Comparison of ENCODE assay signal across 8 mouse cellular contexts in genomic region chr8:7440278-7440684, GRCm38 (mm10).
A peak's percentile ranks its signal among the peaks of the same experiment; 100 is the strongest.
DNase-seq lines count a peak whose midpoint lies in the region; ATAC-seq and TF ChIP-seq lines count a peak whose summit lies in the region.

No protein-coding gene starts in this region.

- H3K4me2 ChIP-seq in heart, postnatal 0 days (ENCODE audit: low read depth, low read length), result peak overlapping the region; percentile 29
- no peak overlapping the region for H3K4me2 ChIP-seq in heart, embryonic 12.5 days
- H3K4me2 ChIP-seq in forebrain, embryonic 15.5 days (replicated peaks), result peak overlapping the region; percentile 3; the same call in 1 of the 2 replicates
- H3K4me2 ChIP-seq in midbrain, embryonic 11.5 days, result no peak overlapping the region

- TF ChIP-seq EP300 in heart, postnatal 0 days (IDR thresholded peaks at IDR 0.05; ENCODE audit: low read depth), result no peak

- no peaks in the 10 kb centered on the region for H3K9me3 ChIP-seq in heart, postnatal 0 days (replicated peaks; ENCODE audit: control insufficient read depth, low read length)
- no peaks in the 10 kb centered on the region for H3K9me3 ChIP-seq in heart, embryonic 12.5 days (replicated peaks)
- no peaks in the 10 kb centered on the region for H3K9me3 ChIP-seq in forebrain, embryonic 15.5 days
- no peaks in the 10 kb centered on the region for H3K9me3 ChIP-seq in midbrain, embryonic 11.5 days (ENCODE audit: control insufficient read depth, low read length)

- TF ChIP-seq CTCF in heart, postnatal 0 days (IDR thresholded peaks at IDR 0.05; ENCODE audit: low read depth), result no peak
- no peak for TF ChIP-seq CTCF in thymus, adult 2 months (IDR thresholded peaks at IDR 0.05; ENCODE audit: borderline replicate concordance, control insufficient read depth, extremely low read depth, insufficient read depth, low read length, poor library complexity)

- no peak for ATAC-seq in heart, postnatal 0 days (ENCODE audit: insufficient read depth, low read depth)
- ATAC-seq in heart, embryonic 12.5 days (ENCODE audit: insufficient number of reproducible peaks, low FRiP score), result no peak
- ATAC-seq in forebrain, embryonic 15.5 days (replicated peaks), result peak; percentile 99
- ATAC-seq in midbrain, embryonic 11.5 days (ENCODE audit: low FRiP score), result peak; percentile 92

- no peak for TF ChIP-seq POLR2A in thymus, adult 2 months (IDR thresholded peaks at IDR 0.05; ENCODE audit: control insufficient read depth, extremely low read depth, insufficient read depth, low read length, poor library complexity)

- no peaks in the 10 kb centered on the region for H3K36me3 ChIP-seq in heart, postnatal 0 days (replicated peaks; ENCODE audit: control insufficient read depth, insufficient read depth, low read length)
- no peaks in the 10 kb centered on the region for H3K36me3 ChIP-seq in heart, embryonic 12.5 days
- H3K36me3 ChIP-seq in forebrain, embryonic 15.5 days, result no peaks in the 10 kb centered on the region
- no peaks in the 10 kb centered on the region for H3K36me3 ChIP-seq in midbrain, embryonic 11.5 days (ENCODE audit: control insufficient read depth, insufficient read depth, low read length)
- no peaks in the 10 kb centered on the region for H3K36me3 ChIP-seq in thymus, adult 2 months (ENCODE audit: control insufficient read depth, insufficient read depth, low read length)

- peak; percentile 15 for DNase-seq in heart, postnatal 0 days (ENCODE audit: low spot score)
- peak; percentile 18 for DNase-seq in brain, adult 2 months (ENCODE audit: low read depth, low spot score)
- DNase-seq in midbrain, embryonic 11.5 days (ENCODE audit: low spot score, missing footprints), result peak; percentile 89
- no peak for DNase-seq in thymus, adult 2 months
- DNase-seq in spleen, adult 18-20 months, result no peak
- DNase-seq in cerebellum, adult 18-20 months, result no peak

- 19% methylated on average over 4 of the region's 4 CpGs for WGBS in heart, postnatal 0 days
- 16% methylated on average over 4 of the region's 4 CpGs for WGBS in heart, embryonic 12.5 days
- under 1% methylated on average over 4 of the region's 4 CpGs for WGBS in forebrain, embryonic 15.5 days
- WGBS in midbrain, embryonic 11.5 days, result 10% methylated on average over 4 of the region's 4 CpGs
- WGBS in thymus, adult 2 months, result 26% methylated on average over 4 of the region's 4 CpGs

- no peaks in the 10 kb centered on the region for H3K27me3 ChIP-seq in heart, postnatal 0 days (ENCODE audit: control insufficient read depth, insufficient read depth, low read length)
- H3K27me3 ChIP-seq in heart, embryonic 12.5 days (replicated peaks), result no peaks in the 10 kb centered on the region
- no peaks in the 10 kb centered on the region for H3K27me3 ChIP-seq in forebrain, embryonic 15.5 days
- H3K27me3 ChIP-seq in midbrain, embryonic 11.5 days (ENCODE audit: control insufficient read depth, insufficient read depth, low read length), result no peaks in the 10 kb centered on the region
- no peaks in the 10 kb centered on the region for H3K27me3 ChIP-seq in thymus, adult 2 months (ENCODE audit: control insufficient read depth, insufficient read depth, low read length)

- H3K4me3 ChIP-seq in heart, postnatal 0 days (ENCODE audit: low read depth, low read length), result no peak overlapping the region
- no peak overlapping the region for H3K4me3 ChIP-seq in heart, embryonic 12.5 days
- no peak overlapping the region for H3K4me3 ChIP-seq in forebrain, embryonic 15.5 days
- H3K4me3 ChIP-seq in midbrain, embryonic 11.5 days (ENCODE audit: low read depth, low read length), result no peak overlapping the region
- no peak overlapping the region for H3K4me3 ChIP-seq in thymus, adult 2 months (ENCODE audit: control insufficient read depth, insufficient read depth, low read length)

- H3K9ac ChIP-seq in heart, postnatal 0 days (replicated peaks; ENCODE audit: low read depth, low read length), result no peak overlapping the region
- no peak overlapping the region for H3K9ac ChIP-seq in heart, embryonic 12.5 days
- H3K9ac ChIP-seq in forebrain, embryonic 15.5 days (replicated peaks), result no peak overlapping the region
- H3K9ac ChIP-seq in midbrain, embryonic 11.5 days (ENCODE audit: low read length), result no peak overlapping the region

- H3K4me1 ChIP-seq in heart, postnatal 0 days (ENCODE audit: control insufficient read depth, insufficient read depth), result no peaks in the 10 kb centered on the region
- no peaks in the 10 kb centered on the region for H3K4me1 ChIP-seq in heart, embryonic 12.5 days (replicated peaks)
- H3K4me1 ChIP-seq in forebrain, embryonic 15.5 days, result peaks cover 14% of the 10 kb centered on the region
- H3K4me1 ChIP-seq in midbrain, embryonic 11.5 days (ENCODE audit: control insufficient read depth, insufficient read depth, low read length), result peaks cover 7% of the 10 kb centered on the region
- no peaks in the 10 kb centered on the region for H3K4me1 ChIP-seq in thymus, adult 2 months (replicated peaks; ENCODE audit: control insufficient read depth, insufficient read depth, low read length)

- no peak overlapping the region for H3K27ac ChIP-seq in heart, postnatal 0 days (ENCODE audit: low read depth)
- no peak overlapping the region for H3K27ac ChIP-seq in heart, embryonic 12.5 days (ENCODE audit: poor library complexity, severe bottlenecking)
- peak overlapping the region; percentile 56 for H3K27ac ChIP-seq in forebrain, embryonic 15.5 days (replicated peaks)
- H3K27ac ChIP-seq in midbrain, embryonic 11.5 days (ENCODE audit: low read depth, low read length), result no peak overlapping the region
- no peak overlapping the region for H3K27ac ChIP-seq in thymus, adult 2 months (ENCODE audit: control insufficient read depth, insufficient read depth, low read length)

Comparison
In these comparisons a context has a peak if more than half of its experiments do, and no peak if none do; other contexts are left out.
1. H3K4me2 ChIP-seq: peak in heart, postnatal 0 days (single experiment) and forebrain, embryonic 15.5 days (single experiment); none in heart, embryonic 12.5 days (single experiment) and midbrain, embryonic 11.5 days (single experiment).
2. ATAC-seq: peak in forebrain, embryonic 15.5 days (single experiment) and midbrain, embryonic 11.5 days (single experiment); none in heart, postnatal 0 days (single experiment) and heart, embryonic 12.5 days (single experiment).
3. DNase-seq: peak in heart, postnatal 0 days (single experiment), brain, adult 2 months (single experiment) and midbrain, embryonic 11.5 days (single experiment); none in thymus, adult 2 months (single experiment), spleen, adult 18-20 months (0 of 2) and cerebellum, adult 18-20 months (0 of 2).